Mouse (Mus musculus): ENCODE data around the gene Srp54a. TPM values are rescaled to one million over a fixed set of nuclear protein-coding genes. Genes with fewer than 3 reads are reported as not detected.
"Not testable (repeated sequence)": the region's sequence is repeated elsewhere in the genome, so short reads cannot be mapped to it uniquely, and the experiment has no call there.

Srp54a gene
- polyA plus RNA-seq, 1 experiment from 2014 or later, result 189 TPM

DNA sequence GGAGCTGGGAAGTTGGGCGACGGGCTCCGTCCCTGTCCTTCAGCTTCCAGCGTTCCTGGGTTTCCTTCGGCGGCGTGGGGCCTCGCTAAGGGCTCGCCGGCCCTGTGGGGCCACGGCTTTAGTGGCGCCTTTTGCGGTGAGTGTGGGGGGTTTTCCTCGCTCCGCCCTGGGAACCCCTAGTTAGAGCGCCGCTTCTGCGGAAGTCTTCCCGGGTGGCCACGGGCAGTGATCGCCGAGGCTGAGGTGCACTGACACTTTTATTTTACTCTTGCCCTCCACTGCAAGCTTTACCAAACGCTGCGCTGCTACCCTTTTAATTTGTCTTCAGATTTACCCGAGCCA is 510 bp downstream of the Srp54a start:
- not testable (repeated sequence) for H3K4me1 ChIP-seq (ENCODE audit: control insufficient read depth, insufficient read depth, low read length); ATAC-seq (ENCODE audit: insufficient read depth, low FRiP score, low TSS enrichment)
- WGBS, result under 1% methylated on average over 25 of the region's 25 CpGs

DNA sequence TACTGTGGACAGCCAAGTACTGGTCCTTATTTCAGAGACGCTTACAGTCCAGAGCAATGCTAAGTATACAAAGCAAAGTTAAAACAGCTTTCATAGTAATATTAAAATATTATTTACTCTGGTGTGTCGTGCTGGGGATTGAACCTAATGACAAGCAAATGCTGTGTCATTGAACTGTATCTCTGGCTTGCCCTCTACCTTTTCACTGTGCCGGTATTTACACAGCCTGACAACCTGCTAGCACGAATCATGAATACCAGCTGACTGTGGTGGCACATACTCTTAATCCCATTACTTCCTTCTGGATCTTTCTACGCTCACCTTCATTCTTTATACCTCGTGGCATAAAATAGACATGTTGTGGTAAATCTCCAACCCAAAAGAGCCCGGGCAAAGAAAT is 12.1 kb downstream of the Srp54a start:
- 95% methylated on average over 1 of the region's 7 CpGs for WGBS
- ATAC-seq (ENCODE audit: insufficient read depth, low FRiP score, low TSS enrichment); H3K9ac ChIP-seq (ENCODE audit: low read length); H3K27ac ChIP-seq (ENCODE audit: low read depth, low read length); H3K4me1 ChIP-seq (ENCODE audit: control insufficient read depth, insufficient read depth, low read length); H3K36me3 ChIP-seq (ENCODE audit: control insufficient read depth, insufficient read depth, low read length); H3K4me2 ChIP-seq (ENCODE audit: low read depth); H3K9me3 ChIP-seq (ENCODE audit: control insufficient read depth, low read length); H3K27me3 ChIP-seq (ENCODE audit: control insufficient read depth, insufficient read depth, low read length); H3K4me3 ChIP-seq (ENCODE audit: low read depth, low read length); DNase-seq (ENCODE audit: low spot score): not testable (repeated sequence)

More for the DNA sequence above, 510 bp downstream of the Srp54a start:
- not testable (repeated sequence) for DNase-seq (ENCODE audit: low spot score); H3K9me3 ChIP-seq (ENCODE audit: control insufficient read depth, low read length); H3K27me3 ChIP-seq (ENCODE audit: control insufficient read depth, insufficient read depth, low read length); H3K36me3 ChIP-seq (ENCODE audit: control insufficient read depth, insufficient read depth, low read length)
- H3K4me3 ChIP-seq (ENCODE audit: low read depth, low read length), result peak overlapping the region; percentile 60
- H3K27ac ChIP-seq (ENCODE audit: low read depth, low read length), result 0 out of 2 replicates have a peak overlapping the region, but pooled peaks have one; percentile 34
- H3K9ac ChIP-seq (ENCODE audit: low read length), result peak overlapping the region; percentile 49
- peak overlapping the region; percentile 30 for H3K4me2 ChIP-seq (ENCODE audit: low read depth)

DNA sequence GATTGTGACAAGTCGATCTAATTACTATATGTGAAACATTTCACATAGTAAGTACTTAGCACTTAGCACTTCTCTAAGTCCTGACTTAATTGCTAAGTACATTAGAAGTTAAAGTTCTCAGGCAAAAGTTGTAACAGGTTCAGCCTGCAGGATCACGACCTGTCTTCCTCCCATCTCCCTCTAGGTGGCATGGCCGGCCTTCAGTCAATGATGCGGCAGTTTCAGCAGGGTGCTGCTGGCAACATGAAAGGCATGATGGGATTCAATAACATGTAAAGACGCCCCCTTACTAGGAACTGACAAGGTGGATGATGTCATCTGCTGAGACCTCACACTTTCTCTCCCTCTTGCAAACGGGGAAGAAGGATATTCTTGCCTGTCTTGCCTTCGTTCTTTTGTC is 32.6 kb downstream of the Srp54a start:
- H3K4me2 ChIP-seq (ENCODE audit: low read depth); H3K9ac ChIP-seq (ENCODE audit: low read length); H3K4me3 ChIP-seq (ENCODE audit: low read depth, low read length); ATAC-seq (ENCODE audit: insufficient read depth, low FRiP score, low TSS enrichment); H3K4me1 ChIP-seq (ENCODE audit: control insufficient read depth, insufficient read depth, low read length); H3K9me3 ChIP-seq (ENCODE audit: control insufficient read depth, low read length); DNase-seq (ENCODE audit: low spot score); H3K36me3 ChIP-seq (ENCODE audit: control insufficient read depth, insufficient read depth, low read length); H3K27ac ChIP-seq (ENCODE audit: low read depth, low read length); H3K27me3 ChIP-seq (ENCODE audit: control insufficient read depth, insufficient read depth, low read length): not testable (repeated sequence)
- WGBS, result no CpG with 5 or more reads among the region's 7 CpGs

- not testable (repeated sequence) for H3K36me3 ChIP-seq (ENCODE audit: control insufficient read depth, insufficient read depth, low read length); H3K9me3 ChIP-seq (ENCODE audit: control insufficient read depth, low read length); H3K4me3 ChIP-seq (ENCODE audit: low read depth, low read length); H3K4me2 ChIP-seq (ENCODE audit: low read depth); H3K4me1 ChIP-seq (ENCODE audit: control insufficient read depth, insufficient read depth, low read length); H3K27ac ChIP-seq (ENCODE audit: low read depth, low read length); DNase-seq (ENCODE audit: low spot score); H3K9ac ChIP-seq (ENCODE audit: low read length); H3K27me3 ChIP-seq (ENCODE audit: control insufficient read depth, insufficient read depth, low read length)
- WGBS, result no CpG with 5 or more reads among the region's 40 CpGs
- ATAC-seq (ENCODE audit: insufficient read depth, low FRiP score, low TSS enrichment), result peak; percentile 94
These were observed 44.2 kb downstream of the Srp54a start, which contains the start of gene Fam177a for GRCm38 (mm10) chr12:55124242-55124641. Fam177a (plus strand) TSS chr12:55124469.

- not testable (repeated sequence) for H3K4me1 ChIP-seq (ENCODE audit: control insufficient read depth, insufficient read depth, low read length); H3K9me3 ChIP-seq (ENCODE audit: control insufficient read depth, low read length); H3K27me3 ChIP-seq (ENCODE audit: control insufficient read depth, insufficient read depth, low read length); H3K4me3 ChIP-seq (ENCODE audit: low read depth, low read length); DNase-seq (ENCODE audit: low spot score); H3K4me2 ChIP-seq (ENCODE audit: low read depth); H3K27ac ChIP-seq (ENCODE audit: low read depth, low read length); H3K36me3 ChIP-seq (ENCODE audit: control insufficient read depth, insufficient read depth, low read length); H3K9ac ChIP-seq (ENCODE audit: low read length)
- peak; percentile 61; the same call in 1 of the 2 replicates for ATAC-seq (ENCODE audit: insufficient read depth, low FRiP score, low TSS enrichment)
- no CpG with 5 or more reads among the region's 18 CpGs for WGBS
These were observed 44.7 kb downstream of the Srp54a start for GRCm38 (mm10) chr12:55124731-55125130.

DNA sequence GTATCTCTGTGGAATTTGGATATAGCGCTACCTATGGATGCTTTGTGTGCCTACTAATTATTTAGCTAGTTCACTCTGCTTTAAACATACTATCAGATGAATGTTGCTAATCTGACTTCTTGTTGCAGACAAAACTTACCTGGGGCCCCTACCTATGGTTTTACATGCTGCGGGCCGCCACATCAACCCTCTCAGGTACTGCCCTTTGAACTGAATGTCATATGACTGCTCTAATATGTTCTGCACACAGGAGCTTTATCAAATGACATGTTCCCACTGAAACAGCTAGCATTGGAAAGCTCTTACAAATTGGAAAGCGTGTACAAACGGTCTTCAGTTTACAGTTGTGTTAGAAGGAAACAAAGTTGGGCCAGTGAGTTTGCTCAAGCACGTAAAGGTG is 55.5 kb downstream of the Srp54a start:
- no CpG with 5 or more reads among the region's 6 CpGs for WGBS
- not testable (repeated sequence) for H3K4me1 ChIP-seq (ENCODE audit: control insufficient read depth, insufficient read depth, low read length)

GRCm38 (mm10) chr12:55137859-55138258 is 57.8 kb downstream of the Srp54a start:
- ATAC-seq (ENCODE audit: insufficient read depth, low FRiP score, low TSS enrichment); H3K36me3 ChIP-seq (ENCODE audit: control insufficient read depth, insufficient read depth, low read length): not testable (repeated sequence)
- no CpG with 5 or more reads among the region's 6 CpGs for WGBS

More for the DNA sequence above, 55.5 kb downstream of the Srp54a start:
- not testable (repeated sequence) for H3K4me3 ChIP-seq (ENCODE audit: low read depth, low read length); ATAC-seq (ENCODE audit: insufficient read depth, low FRiP score, low TSS enrichment); H3K27ac ChIP-seq (ENCODE audit: low read depth, low read length); H3K27me3 ChIP-seq (ENCODE audit: control insufficient read depth, insufficient read depth, low read length); DNase-seq (ENCODE audit: low spot score); H3K36me3 ChIP-seq (ENCODE audit: control insufficient read depth, insufficient read depth, low read length); H3K4me2 ChIP-seq (ENCODE audit: low read depth); H3K9ac ChIP-seq (ENCODE audit: low read length); H3K9me3 ChIP-seq (ENCODE audit: control insufficient read depth, low read length)

GRCm38 (mm10) chr12:55154559-55155448 is 74.7 kb downstream of the Srp54a start, which contains the start of gene Srp54b:
Srp54b (plus strand) TSS chr12:55155104.
- no CpG with 5 or more reads among the region's 57 CpGs for WGBS
- not testable (repeated sequence) for H3K4me3 ChIP-seq (ENCODE audit: low read depth, low read length)

More at GRCm38 (mm10) chr12:55137859-55138258, 57.8 kb downstream of the Srp54a start:
- H3K27ac ChIP-seq (ENCODE audit: low read depth, low read length); H3K4me2 ChIP-seq (ENCODE audit: low read depth); H3K9ac ChIP-seq (ENCODE audit: low read length); H3K9me3 ChIP-seq (ENCODE audit: control insufficient read depth, low read length); H3K4me1 ChIP-seq (ENCODE audit: control insufficient read depth, insufficient read depth, low read length); DNase-seq (ENCODE audit: low spot score); H3K27me3 ChIP-seq (ENCODE audit: control insufficient read depth, insufficient read depth, low read length); H3K4me3 ChIP-seq (ENCODE audit: low read depth, low read length): not testable (repeated sequence)

DNA sequence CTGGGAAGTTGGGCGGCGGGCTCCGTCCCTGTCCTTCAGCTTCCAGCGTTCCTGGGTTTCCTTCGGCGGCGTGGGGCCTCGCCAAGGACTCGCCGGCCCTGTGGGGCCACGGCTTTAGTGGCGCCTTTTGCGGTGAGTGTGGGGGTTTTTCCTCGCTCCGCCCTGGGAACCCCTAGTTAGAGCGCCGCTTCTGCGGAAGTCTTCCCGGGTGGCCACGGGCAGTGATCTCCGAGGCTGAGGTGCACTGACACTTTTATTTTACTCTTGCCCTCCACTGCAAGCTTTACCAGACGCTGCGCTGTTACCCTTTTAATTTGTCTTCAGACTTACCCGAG is 75.4 kb downstream of the Srp54a start:
- ATAC-seq (ENCODE audit: insufficient read depth, low FRiP score, low TSS enrichment), result peak; percentile 49; the same call in 1 of the 2 replicates
- not testable (repeated sequence) for H3K4me2 ChIP-seq (ENCODE audit: low read depth); H3K27ac ChIP-seq (ENCODE audit: low read depth, low read length); H3K36me3 ChIP-seq (ENCODE audit: control insufficient read depth, insufficient read depth, low read length); H3K9me3 ChIP-seq (ENCODE audit: control insufficient read depth, low read length); H3K4me3 ChIP-seq (ENCODE audit: low read depth, low read length); DNase-seq (ENCODE audit: low spot score); H3K9ac ChIP-seq (ENCODE audit: low read length); H3K27me3 ChIP-seq (ENCODE audit: control insufficient read depth, insufficient read depth, low read length); H3K4me1 ChIP-seq (ENCODE audit: control insufficient read depth, insufficient read depth, low read length)
- 0% methylated on average over 8 of the region's 24 CpGs for WGBS

More at GRCm38 (mm10) chr12:55154559-55155448, 74.7 kb downstream of the Srp54a start, which contains the start of gene Srp54b:
- not testable (repeated sequence) for H3K4me2 ChIP-seq (ENCODE audit: low read depth); H3K4me1 ChIP-seq (ENCODE audit: control insufficient read depth, insufficient read depth, low read length); H3K27me3 ChIP-seq (ENCODE audit: control insufficient read depth, insufficient read depth, low read length); H3K9ac ChIP-seq (ENCODE audit: low read length); H3K27ac ChIP-seq (ENCODE audit: low read depth, low read length); H3K9me3 ChIP-seq (ENCODE audit: control insufficient read depth, low read length); DNase-seq (ENCODE audit: low spot score); H3K36me3 ChIP-seq (ENCODE audit: control insufficient read depth, insufficient read depth, low read length)
- ATAC-seq (ENCODE audit: insufficient read depth, low FRiP score, low TSS enrichment), result peak; percentile 99
